Mouse (Mus musculus) forebrain, postnatal 0 days (tissue): ENCODE results near the gene Cavin3. TPM values are rescaled to one million over a fixed set of nuclear protein-coding genes. Genes with fewer than 3 reads are reported as not detected.

Experiments used
- ATAC-seq: fragments of 200-750 bp; cut with Nextera tagmentation; 2 replicates; pipeline ENCODE4 v1.8.0; 2017; ENCODE audit warnings: mild to moderate bottlenecking, moderate library complexity
- DNase-seq: peaks from one replicate; pipeline ENCODE4 v3.0.0-alpha.2; 2015
- H3K27ac ChIP-seq: fragments of 300-500 bp; sonication (generic); 2 replicates; pipeline ENCODE4 v1.5.1; 2014; ENCODE audit warnings: low read depth, mild to moderate bottlenecking, antibody characterized with exemption, low read length, moderate library complexity, mixed read lengths
- H3K27me3 ChIP-seq: fragments of 300-500 bp; sonication (generic); 2 replicates; pipeline ENCODE4 v1.6.1; 2014; ENCODE audit warnings: mild to moderate bottlenecking, low read length, mixed read lengths; ENCODE audit not compliant: insufficient read depth
- H3K36me3 ChIP-seq: fragments of 300-500 bp; sonication (generic); 2 replicates; pipeline ENCODE4 v1.6.1; 2014; ENCODE audit warnings: mild to moderate bottlenecking, moderate library complexity; ENCODE audit not compliant: insufficient read depth
- H3K4me1 ChIP-seq: fragments of 300-500 bp; sonication (generic); 2 replicates; pipeline ENCODE4 v1.6.1; 2014; ENCODE audit warnings: antibody characterized with exemption; ENCODE audit not compliant: insufficient read depth
- H3K4me2 ChIP-seq: fragments of 300-500 bp; sonication (generic); 2 replicates; pipeline ENCODE4 v1.6.1; 2014; ENCODE audit warnings: low read depth, mild to moderate bottlenecking, moderate library complexity
- H3K4me3 ChIP-seq: fragments of 300-500 bp; sonication (generic); 2 replicates; pipeline ENCODE4 v1.5.1; 2014; ENCODE audit warnings: low read depth, low read length, mixed read lengths
- H3K9ac ChIP-seq: fragments of 300-500 bp; sonication (generic); 2 replicates; pipeline ENCODE4 v1.6.1; 2014; ENCODE audit warnings: mild to moderate bottlenecking
- H3K9me3 ChIP-seq: fragments of 300-500 bp; sonication (generic); 2 replicates; pipeline ENCODE4 v1.6.1; 2016; ENCODE audit warnings: low read length
- CTCF ChIP-seq: sonication (generic); IDR thresholded peaks from 2 replicates; pipeline ENCODE4 v1.5.1; 2016; ENCODE audit warnings: antibody characterized with exemption, control low read depth, low read depth
- WGBS: fragments of 180-500 bp; shearing (Covaris S2); extraction: QIAGEN DNeasy Blood & Tissue Kit; methylation state at CpG from one replicate; pipeline ENCODE4 v1.1.7; 2014; 5-methylcytosine and 5-hydroxymethylcytosine counted together
- polyA plus RNA-seq: library from polyadenylated mRNA; unstranded; fragments of >200 nt; fragmentation: Nextera tagmentation; extraction: Ambion mirVana; gene quantifications from 2 replicates; pipeline ENCODE4 v1.2.1, GENCODE M21; 2015
- total RNA-seq: library from RNA; depleted of rRNA; stranded (reverse); fragments of >200 nt; gene quantifications from 2 replicates; pipeline ENCODE4 v1.2.3, GENCODE M21; 2014

The Cavin3 gene
- total and polyA plus RNA-seq, 2 experiments from 2014 or later, result 28.6 to 31.7 TPM

DNA sequence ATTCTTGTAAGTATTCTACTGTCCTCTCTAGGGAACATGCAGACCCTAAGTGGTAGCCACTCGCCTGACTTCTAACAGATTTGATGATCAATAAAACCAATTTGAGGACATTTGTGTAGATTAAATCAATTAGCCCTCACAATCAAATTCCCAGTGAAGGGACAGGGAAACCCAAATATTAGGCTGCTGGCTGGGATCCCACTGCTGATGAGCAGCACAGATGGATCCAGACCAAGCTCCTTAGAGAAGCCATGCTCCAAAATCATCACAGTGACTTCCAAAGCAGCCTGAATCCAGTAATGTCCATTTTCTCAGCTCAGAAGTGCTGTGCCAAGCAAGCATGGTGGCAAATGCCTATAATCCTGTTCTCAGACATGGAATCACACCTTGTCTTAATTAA is 17.6 kb upstream of the Cavin3 start:
- no peaks in the 10 kb centered on the region for H3K27me3 ChIP-seq
- no peaks in the 10 kb centered on the region for H3K36me3 ChIP-seq
- H3K4me1 ChIP-seq, result no peaks in the 10 kb centered on the region
- no peak overlapping the region for H3K4me3 ChIP-seq
- ATAC-seq (no peak), DNase-seq (no peak)
- no peak overlapping the region for H3K9ac ChIP-seq
- H3K9me3 ChIP-seq, result no peaks in the 10 kb centered on the region
- H3K4me2 ChIP-seq, result no peak overlapping the region
- TF ChIP-seq CTCF, result no peak
- no peak overlapping the region for H3K27ac ChIP-seq
- WGBS, result 85% methylated on average over 1 of the region's 1 CpGs

DNA sequence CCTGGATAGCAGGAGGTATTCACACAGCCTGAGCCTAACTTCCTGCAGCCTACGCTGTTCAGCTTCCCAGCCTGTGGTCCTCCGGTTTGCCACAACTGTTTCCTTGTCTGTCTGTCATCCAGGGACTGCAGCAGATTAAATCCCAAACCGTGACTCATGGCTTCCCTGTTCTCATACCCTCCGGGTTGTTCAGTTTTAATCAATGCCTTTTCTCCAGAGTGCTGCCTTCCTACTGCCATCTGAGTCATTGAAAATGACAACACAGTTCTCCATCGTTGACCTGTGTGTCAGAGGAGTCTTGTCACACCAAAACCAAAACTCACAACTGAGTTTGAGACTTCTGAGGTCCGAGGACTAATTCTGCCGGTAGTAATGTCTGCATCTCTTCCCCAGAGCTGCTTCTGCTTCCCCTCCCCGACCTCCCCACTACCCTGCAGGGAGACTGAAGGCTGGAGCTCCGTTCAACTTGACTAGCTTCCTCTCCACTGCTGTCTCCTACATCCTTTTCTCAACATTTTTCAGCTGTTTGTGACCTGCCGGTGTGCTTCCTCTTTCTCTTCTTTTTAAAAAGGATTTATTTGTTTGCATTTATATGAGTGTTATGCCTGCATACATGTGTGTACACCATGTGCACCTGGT is 16.9 kb upstream of the Cavin3 start:
- Histone ChIP-seq H3K27me3 (no peaks in the 10 kb centered on the region), H3K9me3 (no peaks in the 10 kb centered on the region), H3K4me3 (no peak overlapping the region), H3K36me3 (no peaks in the 10 kb centered on the region), H3K9ac (no peak overlapping the region), H3K4me2 (no peak overlapping the region), H3K27ac (no peak overlapping the region), H3K4me1 (no peaks in the 10 kb centered on the region)
- WGBS, result 61% methylated on average over 10 of the region's 10 CpGs
- no peak for TF ChIP-seq CTCF
- no peak for DNase-seq
- no peak for ATAC-seq

DNA sequence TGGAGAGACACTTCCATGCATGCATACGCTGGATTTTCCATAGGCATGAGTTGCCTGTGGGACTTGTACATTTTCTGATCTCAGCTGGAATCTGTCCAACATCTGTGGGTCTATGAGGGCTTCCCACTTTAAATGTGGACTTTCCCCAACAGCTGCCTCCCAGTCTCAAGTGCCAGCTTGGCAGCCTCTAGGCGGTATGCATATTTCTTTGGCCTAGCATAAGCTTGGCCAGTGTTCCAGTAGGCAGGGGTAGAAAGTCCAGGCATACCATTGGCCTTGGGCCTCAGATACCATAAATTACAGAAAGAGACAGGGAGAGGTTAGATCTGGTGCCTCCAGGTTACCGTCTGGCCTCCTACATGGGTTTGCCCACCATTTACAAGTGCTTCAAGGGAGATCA is 15.8 kb upstream of the Cavin3 start:
- Histone ChIP-seq H3K9me3 (no peaks in the 10 kb centered on the region), H3K4me3 (no peak overlapping the region), H3K27me3 (no peaks in the 10 kb centered on the region), H3K9ac (no peak overlapping the region), H3K36me3 (no peaks in the 10 kb centered on the region), H3K27ac (no peak overlapping the region), H3K4me2 (no peak overlapping the region), H3K4me1 (no peaks in the 10 kb centered on the region)
- TF ChIP-seq CTCF, result no peak
- DNase-seq (no peak), ATAC-seq (no peak)
- WGBS, result 91% methylated on average over 3 of the region's 3 CpGs

GRCm38 (mm10) chr7:105487104-105487876 is 5.2 kb upstream of the Cavin3 start:
- no peak for TF ChIP-seq CTCF
- Histone ChIP-seq H3K4me1 (no peaks in the 10 kb centered on the region), H3K9ac (no peak overlapping the region), H3K27me3 (no peaks in the 10 kb centered on the region; the same call in 1 of the 2 replicates), H3K4me3 (no peak overlapping the region), H3K36me3 (no peaks in the 10 kb centered on the region), H3K27ac (no peak overlapping the region), H3K4me2 (no peak overlapping the region), H3K9me3 (no peaks in the 10 kb centered on the region)
- DNase-seq (no peak), ATAC-seq (no peak)
- 81% methylated on average over 6 of the region's 6 CpGs for WGBS

DNA sequence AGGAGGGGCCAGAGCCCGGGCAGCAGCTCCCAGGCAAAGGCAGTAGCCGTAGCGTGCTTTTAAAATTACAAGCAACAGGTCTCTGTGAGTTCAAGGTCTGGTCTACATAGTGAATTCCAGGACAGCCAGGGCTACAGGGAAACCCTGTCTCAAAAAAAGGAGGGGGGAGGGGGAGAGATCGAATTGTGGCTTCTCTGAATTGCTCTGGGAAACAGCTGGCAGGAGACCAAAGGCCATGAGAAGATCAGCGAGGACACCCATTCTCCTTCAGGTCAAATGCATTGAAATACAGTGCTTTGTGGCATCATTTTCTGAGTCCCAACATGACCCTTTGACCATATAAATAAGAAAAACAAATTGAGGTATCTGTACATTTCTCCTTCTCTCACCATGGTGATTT is 2.9 kb upstream of the Cavin3 start:
- no peak for DNase-seq
- no peaks in the 10 kb centered on the region; the same call in 1 of the 2 replicates for H3K27me3 ChIP-seq
- H3K4me2 ChIP-seq, result no peak overlapping the region
- H3K36me3 ChIP-seq, result no peaks in the 10 kb centered on the region
- TF ChIP-seq CTCF, result no peak
- no peak for ATAC-seq
- H3K27ac ChIP-seq, result no peak overlapping the region
- 72% methylated on average over 5 of the region's 5 CpGs for WGBS
- no peak overlapping the region for H3K4me3 ChIP-seq
- no peak overlapping the region for H3K9ac ChIP-seq
- peaks cover 7% of the 10 kb centered on the region; the same call in 1 of the 2 replicates for H3K4me1 ChIP-seq
- H3K9me3 ChIP-seq, result no peaks in the 10 kb centered on the region

GRCm38 (mm10) chr7:105482426-105482825 is 326 bp upstream of the Cavin3 start:
- TF ChIP-seq CTCF, result no peak
- Histone ChIP-seq H3K4me2 (peak overlapping the region; percentile 83), H3K36me3 (no peaks in the 10 kb centered on the region), H3K4me1 (peaks cover 7% of the 10 kb centered on the region; the same call in 1 of the 2 replicates), H3K4me3 (peak overlapping the region; percentile 44), H3K9me3 (no peaks in the 10 kb centered on the region), H3K9ac (peak overlapping the region; percentile 50), H3K27ac (peak overlapping the region; percentile 42; the same call in 1 of the 2 replicates), H3K27me3 (no peaks in the 10 kb centered on the region)
- DNase-seq (no peak), ATAC-seq (peak; percentile 42)
- WGBS, result 51% methylated on average over 8 of the region's 8 CpGs
